Mouse (Mus musculus) erythroblast, adult 5-6 weeks (primary cell): ENCODE data around the gene Krt34. TPM values are rescaled to one million over a fixed set of nuclear protein-coding genes. Genes with fewer than 3 reads are reported as not detected.

Experiments
- ATAC-seq: replicated peaks from 2 replicates; pipeline ENCODE4 v1.8.0; 2016; ENCODE audit warnings: moderate number of reproducible peaks, mild to moderate bottlenecking, moderate TSS enrichment, inconsistent platforms; ENCODE audit not compliant: poor library complexity, low FRiP score, severe bottlenecking
- total RNA-seq, 2 experiments: library from RNA; stranded (forward) in 1 of 2; stranded (reverse) in 1 of 2; fragments of 150-400 nt in 1 of 2; fragments of 200-764, 138-1000 nt in 1 of 2; gene quantifications; 2 replicates each; pipeline versions ENCODE4 v1.2.3 to v1.2.4; 2015 to 2017; ENCODE audit warnings: low replicate concordance in 2 of 2

The Krt34 gene
- total RNA-seq (2015; ENCODE audit: low replicate concordance) (not detected in 2 replicates), total RNA-seq (2017; ENCODE audit: low replicate concordance) (not detected in 2 replicates)

DNA sequence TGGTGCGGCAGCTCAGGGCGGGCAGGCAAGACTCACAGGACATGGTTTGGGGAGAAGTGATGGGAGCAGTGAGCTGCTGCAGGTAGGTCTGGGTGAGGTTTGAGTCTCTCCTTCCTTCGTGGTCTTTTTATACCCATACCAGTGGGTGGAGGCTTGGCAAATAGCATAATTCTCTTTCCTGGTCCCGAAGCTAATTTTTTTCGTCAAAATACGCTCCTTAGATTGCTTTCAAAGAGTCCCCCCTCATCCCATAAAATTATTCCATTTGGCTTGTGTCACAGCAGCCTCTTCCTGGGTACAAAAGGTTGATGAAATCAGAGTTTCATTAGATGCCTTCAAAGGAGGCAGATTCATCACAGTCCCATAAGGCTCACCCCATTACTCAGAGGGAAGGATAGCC is at the start of gene Krt34:
TSS of gene Krt34 (minus strand) at position 101 of the 400 bp plus-strand sequence.
- no peak for ATAC-seq

DNA sequence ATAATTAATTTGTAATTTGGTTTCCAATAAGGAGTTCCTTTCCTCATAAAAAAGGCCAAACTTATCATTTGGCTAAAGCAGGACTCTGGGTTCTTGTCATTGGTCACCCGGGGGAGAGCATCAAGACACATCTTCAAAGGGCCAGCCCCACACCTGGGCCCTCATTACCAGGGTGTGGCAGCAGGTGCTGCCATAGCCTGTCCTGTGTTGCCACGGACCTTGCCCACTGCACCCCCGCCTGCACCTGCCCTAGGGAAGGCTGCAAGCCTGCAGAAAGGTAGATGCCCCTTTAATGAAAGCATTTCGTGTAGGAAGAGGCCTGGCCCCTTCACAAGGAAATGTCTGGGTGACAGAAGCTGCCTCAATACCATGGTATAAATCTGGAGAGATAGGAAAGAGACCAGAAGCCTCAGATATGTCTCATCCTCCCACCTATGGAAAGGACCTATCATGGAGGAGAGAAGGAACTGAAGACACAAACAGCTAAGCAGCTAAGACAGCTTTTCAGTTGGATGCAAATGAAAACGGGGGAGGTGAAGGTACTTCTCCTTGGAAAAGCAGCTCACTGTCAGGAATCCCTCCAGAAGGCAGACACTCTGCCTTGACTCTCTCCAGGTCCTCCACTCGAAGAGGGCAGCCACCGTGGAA is 47.1 kb upstream of the Krt34 start:
- ATAC-seq = no peak

- ATAC-seq = no peak
Measured at GRCm38 (mm10) chr11:100087861-100088260, 46.5 kb upstream of the Krt34 start, which contains the start of gene Krt32. Gene Krt32 (minus strand): TSS chr11:100088226.

DNA sequence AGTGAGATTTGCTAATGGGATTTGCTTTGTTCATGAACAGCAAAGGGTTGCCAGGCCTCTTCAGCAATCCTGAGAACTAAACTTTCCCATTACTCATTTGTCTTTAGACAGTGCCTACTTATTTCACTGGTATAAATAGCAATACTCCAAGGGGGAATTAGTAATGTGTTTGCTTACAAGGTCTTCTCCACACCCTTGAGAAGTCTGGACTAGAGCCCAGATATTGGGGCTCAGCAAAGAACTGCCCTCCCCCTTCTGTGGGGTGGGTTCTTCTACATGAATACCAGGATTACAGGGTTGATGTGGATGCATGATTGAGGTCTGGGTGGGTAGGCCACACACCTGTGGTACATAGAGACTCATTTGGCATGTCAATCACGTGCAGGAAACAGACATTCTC is 32.5 kb upstream of the Krt34 start:
- no peak for ATAC-seq

GRCm38 (mm10) chr11:100067293-100068036 is 26.1 kb upstream of the Krt34 start:
- no peak for ATAC-seq

DNA sequence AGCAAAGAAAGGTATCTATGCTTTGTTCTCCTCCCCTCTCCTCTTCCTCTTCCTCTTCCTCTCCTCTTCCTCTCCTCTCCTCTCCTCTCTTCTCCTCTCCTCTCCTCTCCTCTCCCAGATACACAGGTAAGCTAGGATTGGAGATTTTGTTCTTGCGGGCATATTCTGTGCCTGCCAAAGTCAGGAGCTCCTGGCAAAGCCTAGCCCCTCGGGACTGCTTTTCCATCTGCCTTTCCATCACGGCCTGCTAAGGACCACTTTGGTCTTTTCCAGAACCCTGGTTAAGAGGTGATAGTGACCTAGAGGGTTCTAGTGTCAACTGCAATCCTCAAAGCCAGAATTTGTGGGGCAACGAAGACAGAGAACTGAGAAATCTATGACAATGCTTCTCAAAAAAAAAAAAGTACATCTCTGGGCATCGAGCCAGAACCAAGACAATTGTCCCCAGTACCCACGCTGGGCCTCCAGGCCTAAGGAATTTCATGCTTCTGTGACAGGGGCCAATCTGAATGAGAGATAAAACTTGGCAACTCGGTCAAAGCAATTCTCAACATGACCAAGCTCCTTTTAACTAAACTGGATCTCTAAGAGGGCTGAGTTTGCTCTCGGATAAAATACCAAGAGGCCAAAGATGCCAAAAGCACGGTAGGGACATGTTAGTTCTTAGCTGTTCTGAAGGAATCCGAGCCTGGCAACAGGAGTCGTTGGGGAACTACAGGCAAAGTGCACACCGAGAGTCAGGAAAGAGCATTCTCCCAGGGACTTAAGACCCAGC is 25.1 kb upstream of the Krt34 start:
- ATAC-seq = no peak

- ATAC-seq = no peak
Measured at GRCm38 (mm10) chr11:100058875-100059274, 17.5 kb upstream of the Krt34 start.

DNA sequence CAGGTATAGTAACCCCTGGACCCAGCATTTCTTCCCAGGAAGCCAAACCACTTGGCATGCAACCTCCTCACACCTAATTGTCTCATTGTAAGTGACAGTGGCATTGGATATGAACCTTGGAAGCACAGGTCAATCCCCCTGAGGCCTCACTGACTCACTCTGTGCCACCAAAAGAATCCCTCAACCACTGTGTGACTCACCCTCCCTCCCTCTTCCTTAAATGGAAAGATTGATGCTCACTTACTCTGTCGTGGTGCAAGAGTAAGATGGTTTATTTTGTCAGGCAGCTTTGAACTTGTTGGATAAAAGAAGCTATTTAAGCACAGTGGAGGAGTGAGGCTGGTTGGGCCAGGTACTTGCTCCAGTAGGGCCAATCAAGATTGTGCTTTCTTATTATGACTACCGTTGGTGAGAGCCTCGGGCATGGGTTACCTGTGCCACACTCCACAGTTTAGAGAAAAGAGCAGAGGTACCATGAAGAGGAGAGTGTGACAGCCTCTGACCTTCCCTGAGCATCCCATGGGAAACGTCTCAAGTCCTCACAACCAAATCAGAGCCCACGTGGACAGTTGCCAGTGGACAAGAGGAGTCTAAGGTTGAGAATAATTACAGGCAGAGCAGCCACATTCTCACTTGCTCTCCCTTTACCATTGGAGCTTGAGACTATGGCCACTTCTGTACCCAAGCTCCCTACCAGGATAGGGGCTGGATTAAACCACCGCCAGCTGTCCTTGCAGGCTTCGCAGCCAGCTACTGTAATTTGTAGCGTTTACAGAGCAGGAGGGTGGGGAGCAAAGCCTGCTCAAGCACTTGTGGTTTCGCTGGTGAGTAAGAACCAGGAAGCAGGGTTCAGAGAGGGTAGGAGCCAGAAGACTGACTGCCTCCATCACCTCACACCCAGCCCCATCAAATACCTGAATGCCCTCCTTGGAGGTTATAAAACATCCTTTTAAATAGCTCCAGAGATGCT is 14.6 kb upstream of the Krt34 start:
- ATAC-seq = no peak

GRCm38 (mm10) chr11:100050451-100050850 is 9.1 kb upstream of the Krt34 start, which contains the start of gene Krt31:
Gene Krt31 (minus strand): TSS chr11:100050551.
- no peak for ATAC-seq

DNA sequence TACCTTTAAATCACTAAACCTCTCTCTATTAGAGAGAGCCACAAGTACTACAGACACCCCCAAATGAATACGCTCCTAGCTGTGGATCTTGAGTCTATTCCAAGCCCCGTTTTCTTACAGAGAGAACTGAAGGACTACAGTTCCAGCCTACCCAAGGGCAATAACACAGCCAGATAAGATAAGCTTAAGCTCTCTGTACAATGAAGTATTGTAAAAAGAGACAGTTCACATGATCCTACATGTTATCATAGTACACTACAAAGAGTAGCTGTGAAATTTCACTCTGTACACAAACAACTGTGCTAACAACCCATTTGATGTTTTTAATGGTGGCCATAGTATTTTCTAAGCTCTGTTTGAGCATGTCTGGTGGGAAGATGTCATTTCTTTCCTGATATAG is 5.8 kb upstream of the Krt34 start:
- no peak for ATAC-seq

GRCm38 (mm10) chr11:100046303-100046866 is 5.0 kb upstream of the Krt34 start:
- ATAC-seq = no peak

DNA sequence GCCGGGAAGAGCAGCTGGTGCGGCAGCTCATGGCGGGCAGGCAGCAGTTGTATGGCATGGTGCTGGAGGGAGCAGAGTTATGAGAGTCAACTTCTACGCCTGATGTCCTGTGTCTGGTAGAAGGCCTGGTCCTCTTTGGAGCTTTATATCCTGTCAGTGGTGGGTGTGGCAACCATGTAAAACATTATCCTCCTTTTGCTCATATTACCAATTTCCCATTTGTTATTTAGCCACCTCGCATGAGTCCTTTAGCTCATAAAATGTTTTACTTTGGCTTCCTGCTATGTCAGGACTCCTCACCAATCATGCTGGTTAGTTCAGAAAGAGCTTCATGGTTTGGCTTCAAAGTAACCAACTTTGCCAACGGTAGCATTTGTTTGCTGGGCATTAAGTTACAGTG is 11.6 kb downstream of the Krt34 start, which contains the start of gene Krt33b:
TSS of gene Krt33b (minus strand) at position 101 of the 400 bp plus-strand sequence.
- ATAC-seq = no peak

DNA sequence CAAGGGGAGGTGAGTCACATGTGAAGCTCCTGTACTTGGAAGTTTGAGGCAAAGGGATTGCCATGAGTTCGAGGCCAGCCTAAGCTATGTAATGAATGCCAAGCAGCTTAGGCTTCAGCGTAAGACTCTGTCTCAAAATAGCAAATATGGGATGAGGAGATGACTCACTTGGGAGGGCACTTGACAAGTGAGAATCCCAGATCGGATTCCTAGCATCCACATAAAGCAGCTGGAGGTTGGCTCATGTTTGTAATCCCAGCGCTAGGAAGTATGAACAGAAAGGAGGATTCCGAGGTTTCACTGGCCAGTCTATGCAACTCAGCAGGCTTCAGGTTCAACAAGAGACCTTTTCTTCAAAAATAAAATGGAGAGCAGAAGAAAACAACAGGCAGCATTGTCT is 19.9 kb downstream of the Krt34 start:
- no peak for ATAC-seq

DNA sequence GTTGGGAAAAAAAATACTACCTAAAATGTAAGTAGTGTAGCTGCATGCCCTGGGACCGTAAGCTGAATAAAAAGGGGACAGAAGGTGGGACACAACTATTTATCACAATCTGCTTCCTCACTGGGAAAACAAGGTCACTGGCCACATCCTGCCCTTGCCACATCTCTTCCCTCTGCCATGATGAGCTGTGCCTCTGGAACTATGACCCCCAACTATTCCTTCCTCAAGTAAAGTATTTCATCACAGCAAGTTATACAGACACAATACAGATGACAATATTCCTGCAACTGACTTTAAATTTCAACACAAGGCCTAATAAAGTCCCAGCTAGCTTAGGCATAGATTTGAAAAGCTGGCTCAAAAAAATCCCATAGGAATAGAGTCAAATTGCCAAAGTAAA is 21.9 kb downstream of the Krt34 start:
- no peak for ATAC-seq

GRCm38 (mm10) chr11:100016112-100016511 is 25.2 kb downstream of the Krt34 start, which contains the start of gene Krt33a:
Gene Krt33a (minus strand): TSS chr11:100016212.
- no peak for ATAC-seq

DNA sequence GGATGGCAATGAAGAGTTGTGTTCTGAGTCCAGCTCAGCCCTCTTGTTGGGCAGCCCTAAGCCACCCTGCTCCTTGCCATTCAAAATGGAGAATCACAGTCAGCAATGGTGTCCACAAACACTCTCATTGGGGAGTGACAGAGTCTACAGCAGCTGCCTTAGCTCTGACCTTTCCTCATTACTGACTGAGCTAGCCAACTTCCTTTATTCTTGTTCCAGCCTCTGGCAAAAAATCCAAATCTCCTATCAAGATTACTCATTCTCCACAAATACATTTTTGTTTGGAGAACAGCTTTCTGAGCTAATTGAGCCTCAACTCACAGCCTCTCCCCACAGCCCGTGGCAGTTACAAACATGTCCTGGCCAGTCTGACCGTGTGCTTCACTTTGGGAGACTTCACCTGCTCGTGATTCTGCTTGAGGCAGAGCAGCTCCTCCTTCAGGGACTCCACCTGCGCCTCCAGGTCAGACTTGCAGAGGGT is 27.6 kb downstream of the Krt34 start:
- ATAC-seq = no peak

DNA sequence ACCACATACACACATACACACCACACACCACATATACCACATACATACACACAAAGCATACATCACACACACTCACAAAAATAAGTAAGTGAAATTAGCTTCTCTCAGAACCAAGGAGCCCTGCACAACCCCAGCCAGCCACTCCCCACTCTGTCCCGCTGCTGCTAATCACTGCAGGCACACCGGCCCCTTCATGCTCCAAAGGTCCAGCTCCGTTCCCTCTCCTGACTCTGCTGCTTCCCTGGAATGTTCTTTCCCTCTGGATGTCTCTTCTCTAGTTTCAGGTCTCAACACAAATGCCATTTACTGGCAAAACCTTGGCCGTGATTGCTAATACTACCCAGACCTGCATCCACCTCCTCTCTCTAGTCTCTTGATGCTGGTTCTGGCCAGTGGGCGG is 30.7 kb downstream of the Krt34 start:
- no peak for ATAC-seq

DNA sequence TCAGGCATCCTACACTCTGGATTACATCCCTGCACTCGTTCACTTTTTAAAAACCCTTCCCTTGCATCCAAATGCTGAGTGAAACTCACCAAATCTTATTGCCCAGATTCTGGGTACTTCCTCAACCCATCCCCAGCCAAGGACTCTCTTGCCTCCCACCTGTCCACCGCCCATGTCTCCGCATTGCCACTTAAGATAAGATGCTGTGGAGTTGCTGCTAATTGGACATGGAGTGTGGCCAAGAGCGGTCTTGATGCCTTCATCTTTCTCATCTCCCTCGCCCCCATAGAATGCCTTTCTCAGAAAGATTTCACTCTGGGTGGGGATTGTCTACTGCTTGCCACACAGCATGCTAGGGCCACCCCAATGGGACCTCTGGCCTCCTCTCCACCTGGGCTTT is 33.0 kb downstream of the Krt34 start:
- no peak for ATAC-seq

DNA sequence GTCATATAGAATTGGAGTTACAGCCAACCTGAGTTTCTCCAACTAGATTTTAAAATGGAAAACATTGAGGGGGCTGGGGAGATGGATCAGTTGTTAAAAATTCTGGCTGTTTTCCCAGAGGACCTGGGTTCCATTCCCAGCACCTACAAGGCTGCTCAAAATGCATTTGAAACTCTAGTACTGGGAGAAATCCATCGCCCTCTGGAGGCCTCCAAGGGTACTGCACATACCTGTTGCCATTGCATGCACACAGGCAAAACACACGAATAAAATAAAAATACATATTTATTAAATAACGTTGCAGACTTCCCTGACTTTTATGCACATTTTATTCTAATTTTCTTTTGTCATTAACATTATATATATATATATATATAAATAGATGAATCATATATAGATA is 34.7 kb downstream of the Krt34 start:
- no peak for ATAC-seq
